Mouse (Mus musculus) ovary, postnatal 10 days (tissue): Measurements from ENCODE around the gene P2rx1.

Experiments used
- DNase-seq: peaks from one replicate; pipeline ENCODE4 v3.0.0; 2022; ENCODE audit warnings: low spot score

Gene P2rx1

GRCm38 (mm10) chr11:73023099-73023498, 24.2 kb downstream of the P2rx1 start:
- DNase-seq: no peak

- no peak for DNase-seq
Observed at GRCm38 (mm10) chr11:73023827-73024226, 24.9 kb downstream of the P2rx1 start.

- no peak for DNase-seq
Observed at GRCm38 (mm10) chr11:73024236-73024904, 25.5 kb downstream of the P2rx1 start.

- no peak for DNase-seq
Observed at GRCm38 (mm10) chr11:73026961-73027360, 28.1 kb downstream of the P2rx1 start.

GRCm38 (mm10) chr11:73030821-73031498, 32.1 kb downstream of the P2rx1 start:
- peak; percentile 54 for DNase-seq

- DNase-seq: no peak
Observed at GRCm38 (mm10) chr11:73031536-73031935, 32.6 kb downstream of the P2rx1 start.

- no peak for DNase-seq
Observed at GRCm38 (mm10) chr11:73036077-73036476, 37.2 kb downstream of the P2rx1 start.

- DNase-seq: no peak
Observed at GRCm38 (mm10) chr11:73036889-73037288, 38.0 kb downstream of the P2rx1 start.

GRCm38 (mm10) chr11:73037691-73038090, 38.8 kb downstream of the P2rx1 start:
- no peak for DNase-seq

GRCm38 (mm10) chr11:73039102-73039799, 40.3 kb downstream of the P2rx1 start:
- peak; percentile 45 for DNase-seq

GRCm38 (mm10) chr11:73044229-73044755, 45.4 kb downstream of the P2rx1 start:
- no peak for DNase-seq

GRCm38 (mm10) chr11:73044789-73045188, 45.9 kb downstream of the P2rx1 start:
- DNase-seq: no peak

GRCm38 (mm10) chr11:73047542-73047996, 48.7 kb downstream of the P2rx1 start, which contains the start of gene Ncbp3:
TSS of gene Ncbp3 (plus strand) at chr11:73047783.
- peak; percentile 93 for DNase-seq

- DNase-seq: no peak
Observed at GRCm38 (mm10) chr11:73048030-73048876, 49.4 kb downstream of the P2rx1 start.

- DNase-seq: peak; percentile 49
Observed at GRCm38 (mm10) chr11:73049335-73049734, 50.4 kb downstream of the P2rx1 start.

- no peak for DNase-seq
Observed at GRCm38 (mm10) chr11:73052795-73053194, 53.9 kb downstream of the P2rx1 start.

GRCm38 (mm10) chr11:73057701-73058100, 58.8 kb downstream of the P2rx1 start:
- DNase-seq: no peak

GRCm38 (mm10) chr11:73059630-73060029, 60.7 kb downstream of the P2rx1 start:
- DNase-seq: no peak

GRCm38 (mm10) chr11:73061413-73061812, 62.5 kb downstream of the P2rx1 start:
- no peak for DNase-seq
